Mouse (Mus musculus): Measurements from ENCODE around the gene Slc25a13. TPM values are rescaled to one million over a fixed set of nuclear protein-coding genes. Genes with fewer than 3 reads are reported as not detected.

Slc25a13 gene
- total RNA-seq, 2 experiments from 2014 or later = 17.1 to 22.8 TPM

- no peak for ATAC-seq (ENCODE audit: poor library complexity, severe bottlenecking)
These were observed 43.6 kb downstream of the Slc25a13 start for GRCm38 (mm10) chr6:6173166-6173934.

DNA sequence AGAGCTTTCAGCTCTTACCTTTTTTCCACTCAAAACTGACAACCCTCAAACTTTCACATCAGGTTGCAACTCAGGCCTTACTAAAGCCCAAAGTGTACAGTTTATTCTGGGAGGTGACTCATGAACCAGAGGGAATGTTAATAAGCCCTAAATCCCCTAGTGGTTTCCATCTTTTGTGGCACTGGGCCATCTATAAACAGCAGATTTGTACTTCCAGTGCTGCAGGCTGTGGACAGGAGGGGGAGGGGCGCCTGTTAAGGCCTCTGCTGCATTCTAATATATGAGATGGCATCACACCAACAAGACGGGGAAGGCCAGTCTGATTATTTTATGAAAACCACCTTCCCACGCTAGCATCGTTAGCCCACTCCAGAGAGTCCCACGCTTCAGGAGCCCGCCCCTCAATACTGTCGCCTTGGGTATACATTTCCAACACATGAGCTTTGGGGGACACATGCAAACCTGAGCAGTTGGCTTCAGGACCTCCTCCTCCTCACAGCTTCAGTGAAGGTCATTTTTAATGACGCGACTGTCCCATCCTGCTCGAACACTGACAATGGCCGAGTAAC lies 48.3 kb downstream of the Slc25a13 start:
- ATAC-seq (ENCODE audit: poor library complexity, severe bottlenecking) = no peak

- no peak for ATAC-seq (ENCODE audit: poor library complexity, severe bottlenecking)
These were observed 49.4 kb downstream of the Slc25a13 start for GRCm38 (mm10) chr6:6167339-6168126.

DNA sequence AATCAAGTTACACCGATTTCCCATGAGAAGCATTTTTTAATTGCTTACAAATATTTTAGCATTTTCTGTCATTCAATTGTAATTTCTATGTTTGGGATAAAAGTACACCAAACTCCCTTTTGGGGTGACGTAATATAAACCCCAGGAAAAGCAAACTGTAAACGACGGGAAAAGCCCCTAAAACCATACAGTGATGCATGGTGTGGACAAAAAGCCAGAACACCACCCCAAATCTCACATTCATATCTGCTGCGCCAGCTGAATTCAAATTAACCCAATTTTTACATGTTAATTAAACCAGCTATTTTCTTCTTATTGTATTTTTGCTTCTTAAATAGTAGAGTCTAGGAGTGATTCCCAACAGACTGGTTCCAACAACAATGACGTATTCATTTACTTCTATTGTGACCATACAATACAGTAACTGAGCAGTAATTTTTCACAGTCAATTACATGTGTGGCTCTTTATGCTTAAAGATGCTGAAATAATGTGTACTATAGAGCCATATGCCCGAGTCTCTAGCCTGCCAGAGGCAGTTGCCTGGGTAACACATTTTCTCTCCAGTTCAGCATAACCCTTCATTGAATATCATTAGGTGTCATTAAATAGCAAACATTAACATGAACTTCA lies 53.9 kb downstream of the Slc25a13 start:
- ATAC-seq (ENCODE audit: poor library complexity, severe bottlenecking) = no peak

DNA sequence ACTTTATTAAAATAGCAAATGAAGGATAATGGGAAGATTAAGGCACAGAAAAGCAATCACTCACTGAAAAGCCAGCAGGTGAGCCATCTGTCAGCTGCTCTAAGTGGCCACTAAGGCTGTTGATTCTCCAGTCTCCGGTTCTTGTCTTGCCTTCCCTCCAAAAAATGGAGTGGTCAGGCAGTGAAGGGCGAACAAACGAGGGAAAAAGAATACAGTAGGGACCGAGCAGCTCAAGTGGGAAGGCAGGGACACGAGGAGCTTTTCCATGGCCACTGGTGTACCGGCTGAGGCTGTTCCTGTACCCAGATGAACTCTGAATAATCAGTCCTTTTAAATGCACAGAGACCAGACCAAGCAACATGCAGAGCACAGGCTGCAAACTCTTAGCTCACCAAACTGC lies 54.8 kb downstream of the Slc25a13 start:
- ATAC-seq (ENCODE audit: poor library complexity, severe bottlenecking) = no peak

- no peak for ATAC-seq (ENCODE audit: poor library complexity, severe bottlenecking)
These were observed 56.1 kb downstream of the Slc25a13 start for GRCm38 (mm10) chr6:6160645-6161426.

- no peak for ATAC-seq (ENCODE audit: poor library complexity, severe bottlenecking)
These were observed 57.6 kb downstream of the Slc25a13 start for GRCm38 (mm10) chr6:6159221-6159859.

- ATAC-seq (ENCODE audit: poor library complexity, severe bottlenecking) = no peak
These were observed 63.5 kb downstream of the Slc25a13 start for GRCm38 (mm10) chr6:6153426-6153825.

- no peak for ATAC-seq (ENCODE audit: poor library complexity, severe bottlenecking)
These were observed 66.2 kb downstream of the Slc25a13 start for GRCm38 (mm10) chr6:6150811-6151210.

DNA sequence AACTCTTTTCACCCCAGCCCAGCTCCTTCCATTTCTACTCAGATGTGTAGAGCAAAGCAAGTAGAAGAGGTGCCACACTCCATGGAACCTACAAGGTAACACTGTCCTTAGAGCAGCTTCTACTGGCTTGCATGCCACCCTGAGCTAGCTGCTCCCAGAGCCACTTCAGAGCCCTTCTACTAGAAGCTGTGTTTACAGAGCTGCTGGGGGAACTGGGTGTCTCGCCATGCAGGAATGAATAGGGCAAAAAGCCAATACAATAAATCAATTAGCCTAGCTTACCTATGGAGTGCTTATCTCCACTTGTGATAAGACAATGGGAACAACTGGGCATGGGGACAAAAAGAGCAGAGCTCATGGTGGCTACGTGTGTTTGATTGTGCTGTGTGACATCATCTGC lies 67.2 kb downstream of the Slc25a13 start:
- no peak for ATAC-seq (ENCODE audit: poor library complexity, severe bottlenecking)

- ATAC-seq (ENCODE audit: poor library complexity, severe bottlenecking) = peak; percentile 67
These were observed 67.6 kb downstream of the Slc25a13 start for GRCm38 (mm10) chr6:6149329-6149728.

DNA sequence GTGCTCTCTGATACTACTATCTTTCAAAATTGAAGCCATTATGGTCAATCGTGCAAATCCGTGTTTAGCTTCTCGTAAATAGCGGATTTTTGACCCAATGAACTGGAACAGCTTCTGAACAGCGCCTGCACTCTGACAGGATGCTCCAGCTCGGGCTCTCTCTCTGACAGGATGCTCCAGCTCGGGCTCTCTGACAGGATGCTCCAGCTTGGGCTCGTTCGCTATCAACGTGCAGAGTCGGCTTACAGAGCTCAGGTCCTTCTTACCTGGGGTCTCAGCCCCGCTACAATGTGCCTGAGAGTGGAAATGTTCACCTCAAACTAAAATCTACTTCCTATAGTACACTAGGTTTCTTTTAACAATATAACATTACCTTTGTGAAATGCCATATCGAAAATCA lies 71.6 kb downstream of the Slc25a13 start:
- ATAC-seq (ENCODE audit: poor library complexity, severe bottlenecking) = no peak

GRCm38 (mm10) chr6:6143525-6143924 lies 73.4 kb downstream of the Slc25a13 start:
- no peak for ATAC-seq (ENCODE audit: poor library complexity, severe bottlenecking)

- ATAC-seq (ENCODE audit: poor library complexity, severe bottlenecking) = no peak
These were observed 76.6 kb downstream of the Slc25a13 start for GRCm38 (mm10) chr6:6140370-6140769.

- no peak for ATAC-seq (ENCODE audit: poor library complexity, severe bottlenecking)
These were observed 77.9 kb downstream of the Slc25a13 start for GRCm38 (mm10) chr6:6139061-6139460.

- 0 out of 2 replicates have a peak, but pooled peaks have one; percentile 24 for ATAC-seq (ENCODE audit: poor library complexity, severe bottlenecking)
These were observed 80.2 kb downstream of the Slc25a13 start for GRCm38 (mm10) chr6:6136812-6137211.

DNA sequence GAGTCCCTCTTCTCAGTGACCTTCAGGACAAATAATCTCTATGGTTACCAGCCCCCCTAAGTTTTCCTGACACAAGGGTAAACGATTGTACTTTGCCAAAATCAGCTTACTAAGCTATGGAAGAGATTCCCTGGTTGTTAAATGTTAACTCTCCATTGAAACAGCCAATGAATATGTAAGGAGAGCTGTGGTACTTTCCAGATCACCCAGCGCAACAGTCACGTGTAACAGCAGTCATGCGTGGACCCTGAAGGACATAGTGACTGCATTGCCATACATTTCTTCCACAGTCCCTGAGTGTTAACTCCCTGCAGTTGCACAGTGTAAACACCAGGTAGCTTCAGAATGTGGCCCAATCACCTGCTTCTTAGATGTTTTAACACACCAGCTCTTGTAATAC lies 82.0 kb downstream of the Slc25a13 start:
- ATAC-seq (ENCODE audit: poor library complexity, severe bottlenecking) = no peak

- ATAC-seq (ENCODE audit: poor library complexity, severe bottlenecking) = no peak
These were observed 83.4 kb downstream of the Slc25a13 start for GRCm38 (mm10) chr6:6133556-6134050.

- 0 out of 2 replicates have a peak, but pooled peaks have one; percentile 7 for ATAC-seq (ENCODE audit: poor library complexity, severe bottlenecking)
These were observed 84.9 kb downstream of the Slc25a13 start for GRCm38 (mm10) chr6:6132047-6132446.

GRCm38 (mm10) chr6:6125620-6126019 lies 91.4 kb downstream of the Slc25a13 start:
- no peak for ATAC-seq (ENCODE audit: poor library complexity, severe bottlenecking)
